Mouse (Mus musculus): ENCODE results near the gene Nup188. TPM values are rescaled to one million over a fixed set of nuclear protein-coding genes. Genes with fewer than 3 reads are reported as not detected.

The Nup188 gene
- polyA plus RNA-seq, 1 experiment: 16.5 TPM

DNA sequence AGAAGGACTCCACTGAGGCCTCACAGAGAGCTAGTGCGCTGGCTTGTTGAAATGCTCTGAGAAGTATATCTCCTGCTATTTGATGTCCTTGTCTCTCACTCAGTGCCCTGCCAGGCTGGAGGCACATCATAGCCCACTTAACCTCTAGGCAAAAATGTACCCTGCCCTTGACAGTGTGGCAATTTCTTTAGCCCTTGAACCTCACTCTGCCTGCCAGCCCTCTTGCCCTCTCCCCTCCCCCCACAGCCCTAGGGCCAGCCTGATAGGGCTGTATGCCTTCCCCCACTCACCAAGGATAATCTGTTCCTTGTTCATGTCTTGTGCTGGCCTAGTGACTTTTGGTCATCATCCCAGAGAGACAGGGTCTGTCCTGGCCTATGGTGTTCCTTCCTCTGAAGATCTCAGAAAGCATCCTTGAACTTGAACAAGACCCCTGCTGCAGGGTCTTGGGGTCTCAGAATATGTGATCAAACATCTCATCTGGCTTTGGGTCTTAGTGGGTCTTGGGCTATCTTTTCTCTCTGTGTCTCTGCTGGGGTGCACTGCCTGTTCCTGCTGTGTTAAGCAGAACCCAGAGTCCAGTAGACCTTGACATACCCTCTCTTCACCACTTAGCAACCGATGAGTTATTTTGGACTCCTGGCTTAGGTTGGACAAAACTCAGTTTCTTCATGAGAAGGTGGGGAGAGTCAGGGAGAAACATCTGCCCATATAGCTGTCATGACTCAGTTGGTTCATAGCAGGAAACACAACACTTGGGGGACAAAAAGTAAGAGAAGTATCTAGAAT, 79.3 kb downstream of the Nup188 start:
- Histone ChIP-seq H3K27ac (ENCODE audit: insufficient read depth, low read length) (no peak overlapping the region), H3K4me3 (ENCODE audit: insufficient read depth, low read length) (peak overlapping the region; percentile 73), H3K4me1 (ENCODE audit: control insufficient read depth, insufficient read depth, low read length) (peaks cover 4% of the 10 kb centered on the region; the same call in 1 of the 2 replicates)
- TF ChIP-seq POLR2A (IDR thresholded peaks at IDR 0.05; ENCODE audit: extremely low read depth, insufficient read depth, low read length) (no peak), CTCF (IDR thresholded peaks at IDR 0.05; ENCODE audit: extremely low read depth, insufficient read depth, low read length) (no peak)

DNA sequence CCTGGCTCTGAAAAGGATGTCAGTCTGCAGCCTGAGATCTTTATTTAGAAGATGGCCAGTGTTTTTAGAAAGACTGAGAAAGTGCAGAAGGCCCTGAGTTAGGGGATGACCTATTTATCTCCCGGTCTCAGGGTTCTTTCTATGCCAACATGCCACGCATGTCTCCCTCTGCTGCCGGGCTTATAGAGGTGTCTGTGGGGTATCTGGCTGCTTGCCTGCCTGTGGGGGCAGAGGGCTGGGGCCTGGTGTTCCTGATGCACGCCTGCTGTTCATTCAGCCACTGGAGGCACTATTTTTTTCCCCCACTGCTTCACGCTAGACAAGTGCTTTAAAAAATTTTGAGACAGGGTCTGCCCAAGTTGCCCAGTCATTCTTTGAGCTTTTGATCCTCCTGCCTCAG, 80.0 kb downstream of the Nup188 start:
- peaks cover 4% of the 10 kb centered on the region; the same call in 1 of the 2 replicates for H3K4me1 ChIP-seq (ENCODE audit: control insufficient read depth, insufficient read depth, low read length)
- no peak overlapping the region; the same call in 1 of the 2 replicates for H3K4me3 ChIP-seq (ENCODE audit: insufficient read depth, low read length)
- H3K27ac ChIP-seq (ENCODE audit: insufficient read depth, low read length): no peak overlapping the region
- TF ChIP-seq POLR2A (IDR thresholded peaks at IDR 0.05; ENCODE audit: extremely low read depth, insufficient read depth, low read length): no peak
- no peak for TF ChIP-seq CTCF (IDR thresholded peaks at IDR 0.05; ENCODE audit: extremely low read depth, insufficient read depth, low read length)

DNA sequence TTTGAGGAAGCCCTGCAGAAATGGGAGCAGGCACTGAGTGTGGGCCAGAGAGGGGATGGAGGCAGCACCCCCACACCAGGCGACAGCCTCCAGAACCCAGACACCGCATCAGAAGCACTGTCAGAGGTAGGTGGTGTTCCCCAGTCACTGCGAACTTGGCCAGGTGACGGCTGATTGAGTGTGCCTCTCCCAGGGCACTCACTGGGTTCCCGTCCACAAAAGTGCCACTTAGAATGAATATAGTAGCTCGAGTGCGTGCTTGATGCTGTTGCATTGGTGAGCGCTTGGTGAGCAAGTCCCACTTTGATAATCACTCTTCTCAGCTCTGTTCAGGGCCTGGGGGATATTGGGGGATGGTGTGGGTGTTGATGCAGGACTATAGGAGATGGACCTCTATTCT, 85.3 kb downstream of the Nup188 start:
- no peaks in the 10 kb centered on the region for H3K4me1 ChIP-seq (ENCODE audit: control insufficient read depth, insufficient read depth, low read length)
- no peak overlapping the region for H3K4me3 ChIP-seq (ENCODE audit: insufficient read depth, low read length)
- no peak overlapping the region for H3K27ac ChIP-seq (ENCODE audit: insufficient read depth, low read length)
- TF ChIP-seq POLR2A (IDR thresholded peaks at IDR 0.05; ENCODE audit: extremely low read depth, insufficient read depth, low read length) (no peak), CTCF (IDR thresholded peaks at IDR 0.05; ENCODE audit: extremely low read depth, insufficient read depth, low read length) (no peak)

DNA sequence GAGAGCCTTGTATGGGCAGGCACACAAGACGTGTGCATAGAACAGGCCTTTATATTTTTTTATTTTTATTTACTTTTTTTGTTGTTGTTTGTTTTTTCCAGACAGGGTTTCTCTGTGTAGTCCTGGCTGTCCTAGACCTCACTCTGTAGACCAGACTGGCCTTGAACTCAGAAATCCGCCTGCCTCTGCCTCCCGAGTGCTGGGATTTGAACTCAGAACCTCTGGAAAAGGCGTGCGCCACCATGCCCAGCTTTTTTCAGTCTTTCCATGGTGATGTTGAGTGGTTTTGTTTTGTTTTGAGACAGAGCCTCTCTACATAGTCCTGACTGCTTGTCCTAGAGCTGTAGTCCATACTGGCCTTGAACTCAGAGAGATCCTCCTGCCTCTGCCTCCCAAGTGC, 86.5 kb downstream of the Nup188 start:
- TF ChIP-seq CTCF (IDR thresholded peaks at IDR 0.05; ENCODE audit: extremely low read depth, insufficient read depth, low read length): no peak
- no peak for TF ChIP-seq POLR2A (IDR thresholded peaks at IDR 0.05; ENCODE audit: extremely low read depth, insufficient read depth, low read length)
- H3K4me1 ChIP-seq (ENCODE audit: control insufficient read depth, insufficient read depth, low read length): no peaks in the 10 kb centered on the region
- H3K27ac ChIP-seq (ENCODE audit: insufficient read depth, low read length): no peak overlapping the region
- H3K4me3 ChIP-seq (ENCODE audit: insufficient read depth, low read length): no peak overlapping the region

DNA sequence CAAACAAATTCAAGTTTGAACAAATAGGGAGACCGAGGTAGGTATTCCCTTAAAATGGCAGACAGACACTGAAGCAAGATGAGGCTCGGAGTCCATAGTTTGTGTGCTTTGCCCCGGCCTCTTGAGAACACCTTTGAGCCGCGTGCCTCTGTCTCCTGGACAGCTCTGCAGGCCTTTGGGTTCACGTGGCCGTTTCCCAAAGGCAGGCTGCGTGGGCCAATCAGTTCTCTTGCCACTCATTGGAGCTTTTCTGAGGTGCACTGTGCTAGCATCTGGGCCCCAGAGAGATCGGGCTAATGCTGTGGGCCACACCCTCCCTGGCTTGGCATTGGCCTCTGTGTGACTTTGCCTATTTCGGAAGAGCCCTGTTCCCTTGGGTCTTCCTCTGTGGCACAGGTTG, 89.7 kb downstream of the Nup188 start:
- H3K4me1 ChIP-seq (ENCODE audit: control insufficient read depth, insufficient read depth, low read length): no peaks in the 10 kb centered on the region
- H3K27ac ChIP-seq (ENCODE audit: insufficient read depth, low read length): no peak overlapping the region
- H3K4me3 ChIP-seq (ENCODE audit: insufficient read depth, low read length): no peak overlapping the region
- no peak for TF ChIP-seq POLR2A (IDR thresholded peaks at IDR 0.05; ENCODE audit: extremely low read depth, insufficient read depth, low read length)
- no peak for TF ChIP-seq CTCF (IDR thresholded peaks at IDR 0.05; ENCODE audit: extremely low read depth, insufficient read depth, low read length)

DNA sequence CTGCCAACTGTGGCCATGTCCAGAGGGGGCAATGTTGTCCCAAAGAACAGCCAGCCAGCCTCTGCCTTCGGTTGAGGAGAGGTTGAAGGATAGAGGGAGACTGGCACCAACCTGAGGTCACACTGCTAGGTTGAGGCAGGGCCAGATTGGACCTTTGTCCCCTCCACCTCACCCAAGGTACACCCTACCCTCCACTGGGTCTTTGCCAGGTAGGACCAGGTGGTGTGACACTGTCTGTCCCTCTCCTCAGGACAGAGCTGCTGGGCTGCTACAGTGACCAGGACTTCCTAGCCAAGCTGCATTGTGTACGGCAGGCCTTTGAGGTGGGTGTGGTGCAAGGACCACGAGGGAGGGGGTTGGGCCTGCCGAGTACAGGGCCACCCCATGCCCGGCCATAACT, 91.5 kb downstream of the Nup188 start:
- H3K4me1 ChIP-seq (ENCODE audit: control insufficient read depth, insufficient read depth, low read length): peaks cover 2% of the 10 kb centered on the region; the same call in 1 of the 2 replicates
- H3K4me3 ChIP-seq (ENCODE audit: insufficient read depth, low read length): no peak overlapping the region
- H3K27ac ChIP-seq (ENCODE audit: insufficient read depth, low read length): no peak overlapping the region
- no peak for TF ChIP-seq CTCF (IDR thresholded peaks at IDR 0.05; ENCODE audit: extremely low read depth, insufficient read depth, low read length)
- TF ChIP-seq POLR2A (IDR thresholded peaks at IDR 0.05; ENCODE audit: extremely low read depth, insufficient read depth, low read length): no peak

DNA sequence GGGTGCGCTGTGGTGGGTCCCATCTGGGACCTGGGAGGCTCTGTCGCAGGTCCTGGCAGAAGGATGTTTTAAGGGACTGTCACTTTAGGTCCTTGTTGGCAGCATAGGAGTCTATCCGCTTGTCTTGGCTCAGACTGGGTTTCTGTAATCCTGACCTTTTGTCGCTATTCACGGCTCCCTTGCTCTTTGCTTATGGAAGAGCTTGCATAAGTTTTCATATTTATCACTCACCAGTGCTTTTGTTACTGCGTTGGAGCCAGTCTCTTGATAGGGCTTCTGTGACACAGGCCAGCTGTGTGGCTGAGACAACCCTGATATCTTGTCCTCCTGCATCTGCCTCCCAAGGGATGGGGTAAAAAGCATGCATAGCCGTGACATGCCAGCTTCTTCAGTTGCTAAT, 93.1 kb downstream of the Nup188 start:
- TF ChIP-seq POLR2A (IDR thresholded peaks at IDR 0.05; ENCODE audit: extremely low read depth, insufficient read depth, low read length) (no peak), CTCF (IDR thresholded peaks at IDR 0.05; ENCODE audit: extremely low read depth, insufficient read depth, low read length) (no peak)

DNA sequence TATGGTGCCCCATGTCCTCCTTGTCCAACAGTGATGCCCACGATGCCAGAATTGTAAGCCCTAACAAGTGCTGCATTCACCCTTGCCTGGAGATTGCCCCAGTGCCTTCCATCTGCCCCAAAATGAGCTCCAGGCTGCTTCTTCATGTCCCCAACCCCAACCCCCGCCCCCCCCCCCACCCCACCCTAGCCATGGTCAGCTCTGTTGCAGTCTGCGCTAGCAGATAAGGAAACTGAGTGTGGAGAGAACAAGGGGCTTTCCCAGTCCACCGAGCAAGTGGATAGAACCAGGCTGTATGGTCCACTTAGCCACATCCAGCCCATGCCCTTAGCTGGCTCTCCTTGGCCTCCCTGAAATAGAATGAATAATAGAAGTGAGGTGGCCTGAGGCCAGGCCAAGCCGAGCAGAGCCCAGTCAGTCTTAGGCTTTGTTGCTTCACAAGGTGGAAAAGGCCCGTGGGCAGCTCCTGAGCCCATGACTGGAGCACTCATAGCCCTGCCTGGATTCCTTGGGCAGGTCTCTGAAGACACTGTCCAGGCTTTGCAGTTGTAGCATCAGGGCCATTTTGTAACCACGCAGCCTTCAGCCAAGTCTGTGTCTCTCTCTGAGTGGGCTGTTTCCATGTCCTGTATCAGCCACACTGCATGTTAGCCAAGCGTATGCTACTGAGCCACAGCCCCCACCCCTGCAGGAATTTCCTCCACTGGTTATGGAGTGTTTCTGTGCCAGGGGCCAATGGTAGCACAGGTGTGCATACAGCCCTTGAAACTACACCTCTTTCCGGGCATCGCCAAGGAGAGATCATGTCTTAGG, 94.6 kb downstream of the Nup188 start:
- no peak for TF ChIP-seq POLR2A (IDR thresholded peaks at IDR 0.05; ENCODE audit: extremely low read depth, insufficient read depth, low read length)
- TF ChIP-seq CTCF (IDR thresholded peaks at IDR 0.05; ENCODE audit: extremely low read depth, insufficient read depth, low read length): no peak
- Histone ChIP-seq H3K4me3 (ENCODE audit: insufficient read depth, low read length) (no peak overlapping the region), H3K27ac (ENCODE audit: insufficient read depth, low read length) (no peak overlapping the region), H3K4me1 (ENCODE audit: control insufficient read depth, insufficient read depth, low read length) (peaks cover 2% of the 10 kb centered on the region; the same call in 1 of the 2 replicates)

More for the DNA sequence above, 93.1 kb downstream of the Nup188 start:
- H3K4me1 ChIP-seq (ENCODE audit: control insufficient read depth, insufficient read depth, low read length): peaks cover 2% of the 10 kb centered on the region; the same call in 1 of the 2 replicates
- no peak overlapping the region for H3K4me3 ChIP-seq (ENCODE audit: insufficient read depth, low read length)
- no peak overlapping the region for H3K27ac ChIP-seq (ENCODE audit: insufficient read depth, low read length)

DNA sequence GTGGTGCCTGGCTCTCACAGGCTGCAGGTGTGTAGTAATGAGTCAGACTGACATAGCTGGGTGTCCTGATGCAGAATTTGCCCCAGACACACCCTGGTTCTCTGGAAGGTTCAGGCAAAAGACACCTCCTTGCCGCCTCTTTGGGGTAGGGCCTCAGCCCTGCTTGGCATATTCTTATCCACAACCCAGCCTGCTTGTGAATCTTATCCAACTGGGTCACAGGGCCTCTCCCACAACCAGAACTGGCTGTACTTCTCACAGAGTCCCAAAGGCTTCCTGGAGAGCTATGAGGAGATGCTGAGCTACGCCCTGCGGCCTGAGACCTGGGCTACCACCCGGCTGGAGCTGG, 95.2 kb downstream of the Nup188 start:
- Histone ChIP-seq H3K4me3 (ENCODE audit: insufficient read depth, low read length) (no peak overlapping the region), H3K4me1 (ENCODE audit: control insufficient read depth, insufficient read depth, low read length) (peaks cover 2% of the 10 kb centered on the region; the same call in 1 of the 2 replicates), H3K27ac (ENCODE audit: insufficient read depth, low read length) (no peak overlapping the region)
- no peak for TF ChIP-seq CTCF (IDR thresholded peaks at IDR 0.05; ENCODE audit: extremely low read depth, insufficient read depth, low read length)
- TF ChIP-seq POLR2A (IDR thresholded peaks at IDR 0.05; ENCODE audit: extremely low read depth, insufficient read depth, low read length): no peak
